Mouse (Mus musculus) liver, embryonic 13.5 days (tissue): ENCODE measurements at regions not wholly inside any gene's neighbourhood (a gene's known extent, or its start where the extent isn't known, plus 50 kb on each side); places are given as distances from the start of the nearest gene placed in this dataset.

Experiments used
- ATAC-seq: fragments of 200-750 bp; cut with Nextera tagmentation; 2 replicates; pipeline ENCODE4 v1.8.0; 2017; ENCODE audit warnings: low read depth, mild to moderate bottlenecking, moderate number of reproducible peaks, moderate library complexity
- DNase-seq: peaks from one replicate; pipeline ENCODE4 v3.0.0; 2022
- H3K27ac ChIP-seq: fragments of 300-500 bp; sonication (generic); 2 replicates; pipeline ENCODE4 v1.5.1; 2015; ENCODE audit warnings: moderate library complexity, mild to moderate bottlenecking, inconsistent platforms
- H3K27me3 ChIP-seq: fragments of 300-500 bp; sonication (generic); 2 replicates; pipeline ENCODE4 v1.6.1; 2015; ENCODE audit warnings: mild to moderate bottlenecking, inconsistent platforms
- H3K36me3 ChIP-seq: fragments of 300-500 bp; sonication (generic); 2 replicates; pipeline ENCODE4 v1.6.1; 2015; ENCODE audit warnings: mild to moderate bottlenecking, inconsistent platforms
- H3K4me1 ChIP-seq: fragments of 300-500 bp; sonication (generic); replicated peaks from 2 replicates; pipeline ENCODE4 v1.6.1; 2015; ENCODE audit warnings: inconsistent platforms
- H3K4me2 ChIP-seq: fragments of 300-500 bp; sonication (generic); 2 replicates; pipeline ENCODE4 v1.6.1; 2015; ENCODE audit warnings: inconsistent platforms, mild to moderate bottlenecking, moderate library complexity
- H3K4me3 ChIP-seq: fragments of 300-500 bp; sonication (generic); replicated peaks from 2 replicates; pipeline ENCODE4 v1.5.1; 2015; ENCODE audit warnings: mild to moderate bottlenecking, inconsistent platforms
- H3K9ac ChIP-seq: fragments of 300-500 bp; sonication (generic); 2 replicates; pipeline ENCODE4 v1.6.1; 2015; ENCODE audit warnings: mild to moderate bottlenecking, inconsistent platforms
- H3K9me3 ChIP-seq: fragments of 300-500 bp; sonication (generic); replicated peaks from 2 replicates; pipeline ENCODE4 v1.6.1; 2016; ENCODE audit warnings: inconsistent platforms
- WGBS: fragments of 180-500 bp; shearing (Covaris S2); methylation state at CpG from one replicate; pipeline ENCODE4 v1.1.7; 2015; ENCODE audit not compliant: insufficient replicate concordance; 5-methylcytosine and 5-hydroxymethylcytosine counted together

DNA sequence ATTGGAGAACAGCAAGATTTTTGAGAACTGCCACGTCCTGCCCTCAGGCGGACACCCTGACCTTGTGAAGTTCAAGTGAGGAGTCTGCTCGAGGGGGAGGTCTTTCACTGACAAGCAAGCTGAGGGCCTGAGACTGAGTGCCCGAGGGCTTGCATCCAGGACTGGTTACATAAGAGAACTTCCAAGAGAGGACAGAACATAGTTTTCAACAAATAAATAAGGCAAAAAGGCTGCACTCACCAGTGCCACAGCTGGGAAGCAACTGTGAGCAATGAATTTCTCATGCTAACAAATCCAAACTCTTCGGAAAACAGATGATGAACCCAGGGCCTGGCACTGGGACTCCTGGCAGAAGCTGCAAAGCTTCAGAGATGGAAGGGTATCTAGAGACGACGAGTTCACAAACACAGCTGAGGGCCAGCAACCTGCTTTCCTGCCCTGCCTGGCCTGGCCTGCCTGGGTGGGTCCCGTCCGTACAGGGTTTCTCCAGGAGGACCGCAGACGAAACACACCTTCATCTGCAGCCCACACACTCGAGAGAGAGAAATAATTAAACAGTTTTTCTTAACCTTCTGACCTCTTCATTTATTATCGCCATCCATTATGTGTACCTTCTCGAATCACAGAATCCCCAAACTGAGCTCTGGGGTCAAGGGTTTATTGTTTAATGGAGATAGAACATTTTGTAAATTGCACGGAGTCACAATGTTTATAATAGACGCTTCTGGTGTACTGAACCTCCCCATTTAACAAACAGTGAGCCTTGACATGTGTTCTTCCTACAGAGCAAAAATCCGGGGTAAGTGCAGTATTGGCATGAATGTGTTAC is 334.3 kb upstream of the Ddhd1 start:
- no peak for ATAC-seq
- 53% methylated on average over 17 of the region's 17 CpGs for WGBS
- H3K4me3 ChIP-seq = no peak overlapping the region
- DNase-seq = no peak
- H3K4me1 ChIP-seq = no peaks in the 10 kb centered on the region
- no peak overlapping the region for H3K9ac ChIP-seq
- H3K36me3 ChIP-seq = no peaks in the 10 kb centered on the region
- H3K4me2 ChIP-seq = no peak overlapping the region
- H3K9me3 ChIP-seq = no peaks in the 10 kb centered on the region
- no peak overlapping the region for H3K27ac ChIP-seq
- H3K27me3 ChIP-seq = no peaks in the 10 kb centered on the region

DNA sequence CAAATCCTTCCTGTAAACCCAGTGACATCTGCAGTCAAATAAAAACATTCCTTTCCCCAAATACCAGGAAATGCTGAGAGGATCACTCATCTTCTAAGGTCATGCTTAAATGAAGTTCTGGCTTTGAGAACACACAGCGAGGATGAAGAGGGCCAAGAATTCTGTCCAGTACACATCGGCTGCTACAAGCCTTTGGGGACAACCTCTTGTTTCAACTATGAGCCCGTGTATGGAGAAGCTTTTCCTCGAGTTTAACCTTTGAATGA is 334.9 kb upstream of the Ddhd1 start:
- no peak for ATAC-seq
- no peak for DNase-seq
- H3K4me2 ChIP-seq = no peak overlapping the region
- H3K27me3 ChIP-seq = no peaks in the 10 kb centered on the region
- H3K27ac ChIP-seq = no peak overlapping the region
- no peaks in the 10 kb centered on the region for H3K4me1 ChIP-seq
- WGBS = 52% methylated on average over 4 of the region's 4 CpGs
- H3K4me3 ChIP-seq = no peak overlapping the region
- no peaks in the 10 kb centered on the region for H3K36me3 ChIP-seq
- no peaks in the 10 kb centered on the region for H3K9me3 ChIP-seq
- H3K9ac ChIP-seq = no peak overlapping the region

DNA sequence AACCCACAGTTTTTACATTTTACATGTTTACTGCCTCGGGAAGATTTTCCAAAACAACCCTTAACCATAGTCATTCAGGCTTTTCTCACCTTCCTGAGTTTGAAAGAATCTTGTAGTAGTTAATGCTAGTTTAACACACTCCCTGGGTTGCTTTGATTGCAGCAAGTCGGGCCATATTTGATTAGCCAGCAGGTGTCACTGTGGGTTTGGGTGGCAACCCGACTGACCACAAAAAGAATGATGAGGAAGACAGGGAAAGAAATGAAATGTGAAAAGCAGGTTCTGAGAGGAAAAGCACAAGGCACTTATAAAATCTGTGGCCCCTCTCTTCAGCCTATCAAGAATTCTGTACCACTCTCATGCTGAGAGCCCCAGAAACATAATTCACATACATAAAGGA is 335.7 kb upstream of the Ddhd1 start:
- no peak overlapping the region for H3K27ac ChIP-seq
- no peak for ATAC-seq
- no peak overlapping the region for H3K4me3 ChIP-seq
- no peaks in the 10 kb centered on the region for H3K4me1 ChIP-seq
- no peak overlapping the region for H3K9ac ChIP-seq
- no peaks in the 10 kb centered on the region for H3K9me3 ChIP-seq
- H3K27me3 ChIP-seq = no peaks in the 10 kb centered on the region
- H3K4me2 ChIP-seq = no peak overlapping the region
- no peaks in the 10 kb centered on the region for H3K36me3 ChIP-seq
- WGBS = 3% methylated on average over 3 of the region's 3 CpGs
- no peak for DNase-seq

DNA sequence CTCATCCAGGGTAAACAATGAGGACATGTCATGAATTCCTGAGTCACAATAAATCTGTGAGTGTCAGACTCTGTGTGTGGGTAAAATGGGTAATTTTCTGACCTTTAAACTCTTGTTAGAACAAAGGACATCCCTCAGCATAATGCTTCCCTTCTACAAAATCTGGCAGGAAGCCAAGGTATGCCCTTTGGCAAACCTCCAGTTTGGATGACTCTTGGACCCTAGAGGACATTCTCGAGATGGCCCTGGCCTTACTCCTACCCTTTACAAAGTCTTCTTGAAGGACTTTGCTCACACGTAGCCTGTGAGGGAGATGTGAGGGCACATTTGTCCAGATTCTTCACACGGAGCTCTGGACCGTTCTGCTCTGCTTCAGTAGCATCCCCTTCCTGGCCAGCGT is 338.8 kb upstream of the Ddhd1 start:
- no peaks in the 10 kb centered on the region for H3K4me1 ChIP-seq
- DNase-seq (no peak), ATAC-seq (no peak)
- no peaks in the 10 kb centered on the region for H3K36me3 ChIP-seq
- H3K9me3 ChIP-seq = no peaks in the 10 kb centered on the region
- no peak overlapping the region for H3K4me2 ChIP-seq
- 46% methylated on average over 5 of the region's 5 CpGs for WGBS
- H3K27me3 ChIP-seq = no peaks in the 10 kb centered on the region
- no peak overlapping the region for H3K4me3 ChIP-seq
- H3K27ac ChIP-seq = no peak overlapping the region
- no peak overlapping the region for H3K9ac ChIP-seq

DNA sequence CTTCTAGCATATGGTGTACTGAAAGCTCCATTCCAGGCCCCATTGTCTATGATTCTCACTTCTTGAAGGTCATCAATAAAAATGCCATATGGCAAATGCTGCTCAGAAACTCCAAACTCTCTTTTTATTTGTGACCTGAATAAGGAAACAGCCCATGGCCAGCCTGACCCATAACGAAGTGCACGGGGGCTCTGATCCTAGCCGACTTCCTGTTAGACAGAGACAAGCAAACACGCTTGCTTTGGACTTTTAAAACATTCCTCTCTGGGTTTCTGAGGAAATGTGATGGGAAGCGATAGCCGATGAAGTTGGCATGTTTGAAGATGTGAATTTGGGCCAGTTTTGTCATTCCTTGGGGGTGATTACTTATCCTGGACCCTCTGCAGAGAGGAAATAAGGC is 346.1 kb upstream of the Ddhd1 start:
- Histone ChIP-seq H3K4me2 (no peak overlapping the region), H3K27me3 (no peaks in the 10 kb centered on the region), H3K4me3 (no peak overlapping the region), H3K9me3 (no peaks in the 10 kb centered on the region), H3K27ac (no peak overlapping the region), H3K9ac (no peak overlapping the region), H3K36me3 (no peaks in the 10 kb centered on the region), H3K4me1 (no peaks in the 10 kb centered on the region)
- 55% methylated on average over 6 of the region's 6 CpGs for WGBS
- no peak for DNase-seq
- ATAC-seq = no peak

DNA sequence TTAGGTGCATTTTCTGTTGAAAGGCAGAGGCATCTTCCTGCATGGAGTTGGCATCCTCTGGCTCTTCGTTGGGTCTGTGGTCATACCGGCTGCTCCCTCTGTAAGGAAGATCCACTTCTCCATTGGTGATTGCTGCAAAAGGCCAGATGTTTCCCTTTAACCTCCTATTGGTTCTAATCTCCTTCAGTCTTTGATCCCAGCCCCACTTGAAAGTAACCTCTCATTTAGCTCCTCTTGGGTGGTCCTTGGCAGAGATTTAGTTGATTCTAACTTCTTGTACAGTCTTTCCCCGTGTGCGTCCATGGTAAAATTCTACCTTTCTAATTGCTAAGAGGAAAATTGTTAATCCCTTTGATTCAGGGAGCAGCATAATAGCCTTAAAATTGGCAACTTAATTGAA is 347.4 kb upstream of the Ddhd1 start:
- ATAC-seq (no peak), DNase-seq (no peak)
- 61% methylated on average over 4 of the region's 4 CpGs for WGBS
- Histone ChIP-seq H3K4me3 (no peak overlapping the region), H3K36me3 (no peaks in the 10 kb centered on the region), H3K4me1 (no peaks in the 10 kb centered on the region), H3K27ac (no peak overlapping the region), H3K9ac (no peak overlapping the region), H3K9me3 (no peaks in the 10 kb centered on the region), H3K4me2 (no peak overlapping the region), H3K27me3 (no peaks in the 10 kb centered on the region)

DNA sequence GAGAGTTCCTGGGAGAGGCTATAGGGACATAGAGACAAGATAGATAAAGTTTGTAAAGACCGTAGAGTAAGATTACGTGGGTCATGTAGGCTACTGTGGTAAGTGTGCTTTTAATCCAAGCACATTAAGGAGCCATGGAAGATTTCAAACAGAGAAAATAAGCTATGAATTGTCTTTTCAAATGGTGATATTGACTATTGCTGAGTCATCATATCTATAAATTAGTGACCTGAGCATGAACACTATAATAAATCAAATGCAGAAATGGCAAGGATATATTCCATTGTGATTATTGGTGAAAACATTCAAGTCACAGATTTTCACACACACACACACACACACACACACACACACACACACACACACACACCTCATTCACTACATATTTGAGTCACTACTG is 355.3 kb upstream of the Ddhd1 start:
- no peaks in the 10 kb centered on the region for H3K27me3 ChIP-seq
- WGBS = 73% methylated on average over 2 of the region's 2 CpGs
- H3K9ac ChIP-seq = no peak overlapping the region
- peaks cover 3% of the 10 kb centered on the region; the same call in 1 of the 2 replicates for H3K4me1 ChIP-seq
- H3K9me3 ChIP-seq = no peaks in the 10 kb centered on the region
- H3K36me3 ChIP-seq = no peaks in the 10 kb centered on the region
- H3K4me2 ChIP-seq = no peak overlapping the region
- ATAC-seq (no peak), DNase-seq (no peak)
- H3K4me3 ChIP-seq = no peak overlapping the region
- H3K27ac ChIP-seq = no peak overlapping the region

DNA sequence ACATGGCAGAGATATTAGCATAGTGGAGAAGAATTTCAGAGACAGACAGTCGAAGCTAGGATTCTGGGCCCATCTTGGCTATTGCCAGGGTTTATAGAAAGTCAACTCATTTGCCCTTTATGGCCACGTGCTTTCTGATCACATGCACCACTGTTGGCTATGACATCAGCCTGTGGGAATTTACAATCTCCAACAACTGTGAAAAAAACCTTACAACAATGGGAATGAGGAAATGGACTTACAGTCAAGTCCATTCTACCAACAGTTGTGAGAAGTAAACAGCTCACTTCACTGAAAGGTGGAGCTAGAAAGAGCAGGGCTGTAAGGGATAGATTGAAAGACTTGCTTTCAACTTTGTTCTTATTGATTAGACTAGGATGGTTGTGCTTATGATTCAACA is 356.1 kb upstream of the Ddhd1 start:
- H3K4me2 ChIP-seq = no peak overlapping the region
- H3K36me3 ChIP-seq = no peaks in the 10 kb centered on the region
- no peak overlapping the region for H3K4me3 ChIP-seq
- peaks cover 3% of the 10 kb centered on the region; the same call in 1 of the 2 replicates for H3K4me1 ChIP-seq
- WGBS = 34% methylated on average over 2 of the region's 2 CpGs
- no peaks in the 10 kb centered on the region for H3K9me3 ChIP-seq
- no peak overlapping the region for H3K9ac ChIP-seq
- no peaks in the 10 kb centered on the region for H3K27me3 ChIP-seq
- no peak overlapping the region for H3K27ac ChIP-seq
- ATAC-seq (no peak), DNase-seq (no peak)

DNA sequence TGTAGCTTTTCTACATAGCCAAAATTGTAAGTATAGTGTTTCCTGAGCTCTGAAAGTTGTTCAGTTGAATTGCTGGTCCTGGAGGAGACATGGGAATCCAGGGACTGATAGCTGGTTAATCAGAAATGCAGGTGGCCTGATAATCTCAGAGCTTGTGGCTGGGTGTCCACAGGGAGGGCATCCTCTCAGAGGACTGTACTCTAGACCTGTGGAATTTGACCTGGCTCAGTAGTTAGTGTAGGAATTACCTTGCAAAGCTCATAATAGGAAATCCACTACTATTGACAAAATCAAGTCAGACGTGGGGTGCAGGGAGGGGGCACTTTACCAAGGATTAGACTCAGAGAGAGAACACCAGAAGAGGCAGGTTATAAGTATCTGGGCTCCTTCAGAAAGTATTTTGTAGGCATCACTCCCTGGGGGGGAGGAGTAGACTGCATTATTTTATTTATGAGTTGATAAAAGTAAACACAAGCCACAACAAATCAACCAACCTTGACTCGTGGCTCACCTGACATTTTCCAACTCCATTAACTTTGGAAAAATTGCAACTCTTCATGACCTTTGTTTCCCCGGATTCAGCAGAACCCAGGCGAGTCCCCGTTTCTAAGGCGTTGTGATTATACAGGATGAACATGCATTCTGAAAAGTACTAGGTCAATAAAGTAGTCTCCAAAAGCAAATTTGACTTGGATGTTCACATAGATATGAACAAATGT is 357.9 kb upstream of the Ddhd1 start:
- no peak overlapping the region for H3K4me2 ChIP-seq
- H3K27me3 ChIP-seq = no peaks in the 10 kb centered on the region
- WGBS = 65% methylated on average over 6 of the region's 6 CpGs
- H3K9ac ChIP-seq = no peak overlapping the region
- DNase-seq (no peak), ATAC-seq (no peak)
- no peak overlapping the region for H3K27ac ChIP-seq
- H3K4me1 ChIP-seq = peaks cover 3% of the 10 kb centered on the region; the same call in 1 of the 2 replicates
- no peaks in the 10 kb centered on the region for H3K36me3 ChIP-seq
- H3K9me3 ChIP-seq = no peaks in the 10 kb centered on the region
- H3K4me3 ChIP-seq = no peak overlapping the region

DNA sequence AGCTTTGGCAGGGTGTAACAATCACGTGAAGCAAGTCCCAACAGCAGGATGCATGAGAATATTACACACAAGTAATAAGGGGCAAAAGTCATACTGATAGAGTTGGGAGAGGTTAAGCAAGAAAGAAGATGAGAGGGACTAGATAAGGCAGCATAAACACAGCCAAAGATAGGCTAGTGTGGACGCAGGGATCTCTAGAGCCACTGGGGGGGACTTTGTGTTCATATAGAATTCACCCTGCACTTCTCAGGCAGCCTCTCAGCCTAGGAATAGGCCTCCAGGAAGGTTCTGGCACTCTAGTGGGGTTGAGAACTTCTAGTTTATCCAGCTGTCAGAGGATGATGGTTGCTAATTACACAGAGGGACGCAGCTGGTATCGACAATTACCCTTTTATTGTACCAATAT is 358.8 kb upstream of the Ddhd1 start:
- Histone ChIP-seq H3K27ac (no peak overlapping the region), H3K4me3 (no peak overlapping the region), H3K9me3 (no peaks in the 10 kb centered on the region), H3K27me3 (no peaks in the 10 kb centered on the region), H3K4me1 (peaks cover 3% of the 10 kb centered on the region; the same call in 1 of the 2 replicates), H3K4me2 (no peak overlapping the region), H3K36me3 (no peaks in the 10 kb centered on the region), H3K9ac (no peak overlapping the region)
- DNase-seq = no peak
- WGBS = 44% methylated on average over 4 of the region's 4 CpGs
- ATAC-seq = no peak

DNA sequence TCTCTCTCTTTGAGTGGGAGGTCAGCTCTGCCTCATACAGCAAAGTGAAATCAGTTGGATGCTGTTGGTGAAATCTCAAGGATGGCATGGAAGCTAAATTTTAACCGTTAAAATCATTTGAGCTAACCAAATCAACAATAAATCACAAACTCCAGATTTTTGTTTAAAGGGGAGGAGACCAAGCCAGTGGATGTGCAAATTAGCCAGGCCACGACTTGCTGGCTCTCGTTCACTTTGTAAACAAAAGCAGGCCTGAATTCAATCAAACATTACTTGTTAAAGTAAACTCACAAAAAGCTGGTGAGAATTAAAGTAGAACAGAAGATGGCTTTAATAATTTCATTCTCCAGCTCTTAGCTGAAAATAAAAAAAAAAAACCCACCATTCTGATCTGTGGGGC is 359.3 kb upstream of the Ddhd1 start:
- Histone ChIP-seq H3K4me1 (peaks cover 3% of the 10 kb centered on the region; the same call in 1 of the 2 replicates), H3K36me3 (no peaks in the 10 kb centered on the region), H3K9me3 (no peaks in the 10 kb centered on the region), H3K27ac (no peak overlapping the region), H3K27me3 (no peaks in the 10 kb centered on the region), H3K4me2 (no peak overlapping the region), H3K4me3 (no peak overlapping the region), H3K9ac (no peak overlapping the region)
- WGBS = 47% methylated on average over 3 of the region's 3 CpGs
- no peak for DNase-seq
- no peak for ATAC-seq

DNA sequence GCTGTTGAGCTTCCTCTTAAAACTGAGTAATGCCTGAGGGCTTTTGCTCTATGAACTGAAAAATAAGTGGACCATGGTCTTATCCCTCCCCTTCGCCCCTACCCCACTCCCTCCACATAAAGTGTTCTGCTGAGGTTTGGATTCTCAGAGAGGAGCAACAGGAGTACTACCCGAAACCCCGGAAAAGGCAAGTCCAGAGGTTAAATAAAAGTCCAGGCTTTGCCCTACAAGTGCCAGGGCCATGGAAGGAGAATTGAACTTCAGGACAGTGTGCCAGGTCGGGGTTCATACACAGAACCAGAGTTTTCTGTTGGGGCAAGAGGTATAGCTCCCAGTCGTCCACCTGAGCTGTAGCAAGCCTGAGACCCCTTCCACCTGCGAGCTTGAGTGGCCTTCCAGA is 360.0 kb upstream of the Ddhd1 start:
- H3K27ac ChIP-seq = no peak overlapping the region
- 48% methylated on average over 6 of the region's 6 CpGs for WGBS
- H3K4me2 ChIP-seq = no peak overlapping the region
- no peaks in the 10 kb centered on the region for H3K36me3 ChIP-seq
- ATAC-seq (no peak), DNase-seq (no peak)
- peaks cover 3% of the 10 kb centered on the region; the same call in 1 of the 2 replicates for H3K4me1 ChIP-seq
- H3K9ac ChIP-seq = no peak overlapping the region
- H3K27me3 ChIP-seq = no peaks in the 10 kb centered on the region
- H3K9me3 ChIP-seq = no peaks in the 10 kb centered on the region
- no peak overlapping the region for H3K4me3 ChIP-seq
